Mouse (Mus musculus) heart, embryonic 16.5 days (tissue): ENCODE results near the gene Grtp1. TPM values are rescaled to one million over a fixed set of nuclear protein-coding genes. Genes with fewer than 3 reads are reported as not detected.
A peak's percentile ranks its signal among the peaks of the same experiment; 100 is the strongest.

Experiments used
- ATAC-seq: fragments of 200-750 bp; cut with Nextera tagmentation; replicated peaks from 2 replicates; pipeline ENCODE4 v1.8.0; 2017; ENCODE audit warnings: moderate number of reproducible peaks; ENCODE audit not compliant: insufficient read depth, low FRiP score; ENCODE audit errors: extremely low read depth
- H3K27ac ChIP-seq: fragments of 300-500 bp; sonication (generic); 2 replicates; pipeline ENCODE4 v1.5.1; 2014; ENCODE audit warnings: mild to moderate bottlenecking, low read length, control low read depth, moderate library complexity
- H3K27me3 ChIP-seq: fragments of 300-500 bp; sonication (generic); 2 replicates; pipeline ENCODE4 v1.6.1; 2014; ENCODE audit warnings: low read length, mixed read lengths; ENCODE audit not compliant: control insufficient read depth, insufficient read depth
- H3K36me3 ChIP-seq: fragments of 300-500 bp; sonication (generic); 2 replicates; pipeline ENCODE4 v1.6.1; 2014; ENCODE audit not compliant: control insufficient read depth, insufficient read depth
- H3K4me1 ChIP-seq: fragments of 300-500 bp; sonication (generic); 2 replicates; pipeline ENCODE4 v1.6.1; 2014; ENCODE audit warnings: low read length, mixed read lengths; ENCODE audit not compliant: control insufficient read depth, insufficient read depth
- H3K4me2 ChIP-seq: fragments of 300-500 bp; sonication (generic); 2 replicates; pipeline ENCODE4 v1.6.1; 2014; ENCODE audit warnings: low read depth, mild to moderate bottlenecking, control low read depth, low read length
- H3K4me3 ChIP-seq: fragments of 300-500 bp; sonication (generic); 2 replicates; pipeline ENCODE4 v1.5.1; 2014; ENCODE audit warnings: mild to moderate bottlenecking, control low read depth, low read length
- H3K9ac ChIP-seq: fragments of 300-500 bp; sonication (generic); 2 replicates; pipeline ENCODE4 v1.6.1; 2014; ENCODE audit warnings: low read length, control low read depth
- H3K9me3 ChIP-seq: fragments of 300-500 bp; sonication (generic); replicated peaks from 2 replicates; pipeline ENCODE4 v1.6.1; 2016; ENCODE audit warnings: low read length; ENCODE audit not compliant: control insufficient read depth
- WGBS: fragments of 180-500 bp; shearing (Covaris S2); extraction: QIAGEN DNeasy Blood & Tissue Kit; methylation state at CpG from one replicate; pipeline ENCODE4 v1.1.7; 2014; 5-methylcytosine and 5-hydroxymethylcytosine counted together
- polyA plus RNA-seq: library from polyadenylated mRNA; unstranded; fragments of >200 nt; fragmentation: Nextera tagmentation; extraction: Ambion mirVana; gene quantifications from 2 replicates; pipeline ENCODE4 v1.2.1, GENCODE M21; 2015

Gene Grtp1
- polyA plus RNA-seq, 1 experiment from 2014 or later: 11.0 TPM

DNA sequence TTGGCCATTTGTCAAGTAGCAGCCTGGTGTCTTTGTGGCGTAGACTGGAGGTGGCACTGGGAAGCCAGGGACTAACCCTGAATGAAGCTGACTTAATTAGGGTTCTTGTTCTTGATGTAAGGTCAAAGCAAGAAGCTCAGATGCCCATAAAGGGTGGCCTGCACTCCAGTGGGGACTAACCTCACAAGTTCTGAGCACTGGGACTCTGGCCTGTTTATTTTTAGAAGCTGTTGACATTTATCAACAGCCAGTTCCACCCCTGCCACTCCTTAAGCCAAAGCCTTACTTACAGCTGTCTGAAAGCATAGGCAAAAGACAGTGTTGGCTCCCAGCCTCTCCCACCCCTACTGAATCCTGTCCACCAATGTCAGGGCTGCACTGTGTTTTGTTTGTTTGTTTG is 9.3 kb upstream of the Grtp1 start:
- Histone ChIP-seq H3K4me2 (peak overlapping the region; percentile 33), H3K27me3 (no peaks in the 10 kb centered on the region), H3K9me3 (no peaks in the 10 kb centered on the region), H3K4me3 (no peak overlapping the region), H3K36me3 (no peaks in the 10 kb centered on the region), H3K4me1 (peaks cover 33% of the 10 kb centered on the region), H3K27ac (peak overlapping the region; percentile 91), H3K9ac (peak overlapping the region; percentile 18)
- peak; percentile 77 for ATAC-seq
- 35% methylated on average over 1 of the region's 1 CpGs for WGBS

GRCm38 (mm10) chr8:13208627-13209355 is 8.4 kb upstream of the Grtp1 start:
- no peaks in the 10 kb centered on the region for H3K9me3 ChIP-seq
- H3K36me3 ChIP-seq: no peaks in the 10 kb centered on the region
- WGBS: 24% methylated on average over 6 of the region's 6 CpGs
- peak; percentile 63 for ATAC-seq
- no peaks in the 10 kb centered on the region for H3K27me3 ChIP-seq
- H3K4me1 ChIP-seq: peaks cover 35% of the 10 kb centered on the region
- no peak overlapping the region for H3K4me3 ChIP-seq
- no peak overlapping the region; the same call in 1 of the 2 replicates for H3K9ac ChIP-seq
- H3K4me2 ChIP-seq: peak overlapping the region; percentile 33; the same call in 1 of the 2 replicates
- peak overlapping the region; percentile 91 for H3K27ac ChIP-seq

- H3K4me1 ChIP-seq: peaks cover 27% of the 10 kb centered on the region
- H3K9me3 ChIP-seq: no peaks in the 10 kb centered on the region
- WGBS: 46% methylated on average over 5 of the region's 5 CpGs
- no peaks in the 10 kb centered on the region for H3K36me3 ChIP-seq
- H3K4me2 ChIP-seq: no peak overlapping the region
- no peak for ATAC-seq
- H3K4me3 ChIP-seq: no peak overlapping the region
- no peak overlapping the region for H3K27ac ChIP-seq
- H3K27me3 ChIP-seq: peaks cover 7% of the 10 kb centered on the region; the same call in 1 of the 2 replicates
- H3K9ac ChIP-seq: no peak overlapping the region
These were observed 5.9 kb upstream of the Grtp1 start for GRCm38 (mm10) chr8:13206290-13206689.

DNA sequence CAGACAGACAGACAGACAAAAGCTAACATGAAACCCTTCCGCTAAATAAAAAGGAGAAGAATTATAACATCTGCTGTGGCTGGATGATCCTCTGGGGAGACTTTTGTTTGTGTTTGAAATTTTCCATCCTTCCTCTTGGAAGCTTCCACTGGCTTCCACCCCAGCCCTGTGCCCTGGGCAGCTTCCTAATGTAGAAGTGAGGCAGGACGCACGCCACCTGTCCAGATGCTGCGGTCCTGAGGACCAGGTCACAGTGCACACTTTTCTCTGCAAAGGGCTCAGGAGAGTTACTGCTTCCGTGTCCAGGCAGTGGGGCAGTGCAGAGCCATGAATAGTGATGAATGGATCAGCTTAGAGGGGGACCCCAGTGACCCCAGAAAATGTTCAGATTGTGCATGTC is 4.9 kb upstream of the Grtp1 start:
- Histone ChIP-seq H3K27ac (no peak overlapping the region), H3K4me2 (no peak overlapping the region), H3K9me3 (no peaks in the 10 kb centered on the region), H3K4me1 (peaks cover 17% of the 10 kb centered on the region), H3K27me3 (peaks cover 10% of the 10 kb centered on the region; the same call in 1 of the 2 replicates), H3K4me3 (no peak overlapping the region), H3K36me3 (no peaks in the 10 kb centered on the region), H3K9ac (no peak overlapping the region)
- ATAC-seq: no peak
- 73% methylated on average over 5 of the region's 5 CpGs for WGBS

DNA sequence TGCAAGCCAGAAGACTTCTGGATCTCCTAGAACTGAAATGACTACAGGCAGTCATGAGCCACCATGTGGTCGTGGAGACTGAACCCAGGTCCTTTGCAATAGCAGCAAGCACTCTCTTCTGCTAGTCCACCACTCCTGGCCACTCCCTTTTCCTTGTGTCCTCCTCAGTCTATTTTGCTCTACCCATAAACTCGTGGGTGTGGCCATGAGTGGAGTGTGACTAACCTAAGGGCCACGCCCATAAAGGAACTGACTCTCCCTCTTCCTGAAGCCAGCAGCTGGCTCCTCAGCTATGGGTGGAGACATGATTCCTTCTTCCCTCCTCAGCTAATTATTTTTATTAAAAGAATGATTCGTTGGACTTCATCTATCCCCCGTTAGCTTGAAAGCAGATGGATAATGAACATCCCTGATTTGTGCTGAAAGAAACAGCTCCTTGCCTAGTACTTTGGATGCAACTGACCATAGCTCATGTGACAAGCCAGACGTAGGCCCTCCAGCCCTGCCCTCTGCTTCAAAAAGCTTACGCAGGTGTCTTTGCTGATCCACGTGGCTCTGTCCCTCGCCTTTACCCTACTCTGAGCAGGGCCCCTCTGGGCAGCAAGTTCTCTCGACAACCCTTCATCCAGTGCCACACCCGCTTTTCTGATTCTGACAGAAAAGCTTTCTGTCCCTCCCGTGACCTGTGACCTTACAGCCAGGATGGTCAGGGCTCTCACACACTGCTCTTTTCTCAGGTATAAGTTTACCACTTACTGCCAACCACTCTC is 4.1 kb upstream of the Grtp1 start:
- Histone ChIP-seq H3K36me3 (no peaks in the 10 kb centered on the region), H3K4me1 (peaks cover 18% of the 10 kb centered on the region), H3K27ac (no peak overlapping the region), H3K9me3 (no peaks in the 10 kb centered on the region), H3K27me3 (peaks cover 10% of the 10 kb centered on the region; the same call in 1 of the 2 replicates), H3K9ac (no peak overlapping the region), H3K4me3 (no peak overlapping the region), H3K4me2 (no peak overlapping the region)
- 67% methylated on average over 12 of the region's 12 CpGs for WGBS
- no peak for ATAC-seq

- Histone ChIP-seq H3K36me3 (no peaks in the 10 kb centered on the region), H3K27me3 (peaks cover 10% of the 10 kb centered on the region; the same call in 1 of the 2 replicates), H3K27ac (no peak overlapping the region), H3K4me2 (no peak overlapping the region), H3K9ac (no peak overlapping the region), H3K9me3 (no peaks in the 10 kb centered on the region), H3K4me3 (no peak overlapping the region), H3K4me1 (peaks cover 9% of the 10 kb centered on the region; the same call in 1 of the 2 replicates)
- 73% methylated on average over 1 of the region's 1 CpGs for WGBS
- ATAC-seq: no peak
These were observed 3.1 kb upstream of the Grtp1 start for GRCm38 (mm10) chr8:13203472-13203871.

DNA sequence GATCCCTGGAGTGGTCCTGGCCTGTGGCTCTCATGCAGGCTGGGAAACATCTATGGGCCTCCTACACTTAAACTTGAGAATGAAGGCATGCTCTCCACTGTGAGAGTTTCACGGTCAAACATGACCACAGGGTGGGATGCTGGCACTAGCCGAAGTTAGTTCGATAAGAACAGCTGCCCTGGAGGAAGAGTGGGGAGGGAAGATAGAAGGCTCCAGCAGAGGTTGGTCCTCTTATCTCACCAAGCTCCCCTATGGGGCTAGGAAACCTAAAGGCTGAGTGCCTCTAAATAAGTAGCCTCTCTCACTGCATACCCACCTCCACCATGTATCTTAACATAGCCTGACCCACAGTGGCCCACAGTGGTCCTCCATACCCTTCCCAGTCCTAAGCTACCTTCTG is 2.4 kb upstream of the Grtp1 start:
- 54% methylated on average over 3 of the region's 3 CpGs for WGBS
- Histone ChIP-seq H3K4me3 (no peak overlapping the region), H3K4me2 (no peak overlapping the region), H3K4me1 (peaks cover 9% of the 10 kb centered on the region; the same call in 1 of the 2 replicates), H3K27ac (0 out of 2 replicates have a peak overlapping the region, but pooled peaks have one; percentile 12), H3K9me3 (no peaks in the 10 kb centered on the region), H3K9ac (no peak overlapping the region), H3K36me3 (no peaks in the 10 kb centered on the region), H3K27me3 (peaks cover 10% of the 10 kb centered on the region; the same call in 1 of the 2 replicates)
- ATAC-seq: no peak

DNA sequence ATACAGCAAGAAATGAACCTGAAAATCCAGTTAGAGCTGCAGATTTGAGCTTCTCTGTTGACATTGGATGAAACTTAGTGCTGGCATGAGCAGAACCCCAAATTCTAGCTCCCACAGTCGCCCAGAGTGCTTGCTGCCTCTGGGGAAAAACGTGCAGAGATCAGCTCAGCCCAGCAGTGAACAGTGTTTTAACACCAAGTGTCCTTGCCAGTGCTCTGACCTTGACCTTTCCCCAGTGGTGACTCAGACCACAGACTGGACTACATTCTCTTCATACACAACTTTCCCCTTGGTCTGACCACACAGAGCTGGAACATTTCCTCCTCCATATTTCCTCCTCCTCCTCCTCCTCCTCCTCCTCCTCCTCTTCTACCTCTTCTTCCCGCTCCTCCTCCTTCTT is 1.6 kb upstream of the Grtp1 start:
- 53% methylated on average over 3 of the region's 3 CpGs for WGBS
- ATAC-seq: no peak
- no peak overlapping the region for H3K9ac ChIP-seq
- H3K36me3 ChIP-seq: no peaks in the 10 kb centered on the region
- H3K4me3 ChIP-seq: no peak overlapping the region; the same call in 1 of the 2 replicates
- H3K9me3 ChIP-seq: no peaks in the 10 kb centered on the region
- H3K27ac ChIP-seq: no peak overlapping the region
- H3K27me3 ChIP-seq: peaks cover 10% of the 10 kb centered on the region; the same call in 1 of the 2 replicates
- peaks cover 9% of the 10 kb centered on the region; the same call in 1 of the 2 replicates for H3K4me1 ChIP-seq
- H3K4me2 ChIP-seq: peak overlapping the region; percentile 94

- Histone ChIP-seq H3K36me3 (no peaks in the 10 kb centered on the region), H3K27me3 (peaks cover 10% of the 10 kb centered on the region; the same call in 1 of the 2 replicates), H3K4me3 (peak overlapping the region; percentile 84), H3K27ac (peak overlapping the region; percentile 23; the same call in 1 of the 2 replicates), H3K9ac (peak overlapping the region; percentile 73), H3K4me2 (peak overlapping the region; percentile 94), H3K4me1 (peaks cover 9% of the 10 kb centered on the region; the same call in 1 of the 2 replicates), H3K9me3 (no peaks in the 10 kb centered on the region)
- WGBS: 2% methylated on average over 18 of the region's 18 CpGs
- no peak for ATAC-seq
These were observed 554 bp upstream of the Grtp1 start for GRCm38 (mm10) chr8:13201013-13201334.
